Mouse (Mus musculus) G1E (cell line): ENCODE measurements at regions not wholly inside any gene's neighbourhood (a gene's known extent, or its start where the extent isn't known, plus 50 kb on each side); places are given as distances from the start of the nearest gene placed in this dataset.

Experiments
- CTCF ChIP-seq: IDR thresholded peaks from 2 replicates; pipeline ENCODE4 v1.5.1; 2012; ENCODE audit warnings: low read depth, low read length, inconsistent platforms, mixed read lengths
- GATA1 ChIP-seq: IDR thresholded peaks from 2 replicates; pipeline ENCODE4 v1.6.1; 2012; ENCODE audit warnings: borderline replicate concordance, low read length, inconsistent platforms, mixed read lengths
- GATA2 ChIP-seq: IDR thresholded peaks from 2 replicates; pipeline ENCODE4 v1.6.1; 2012; ENCODE audit warnings: low read depth, low read length, inconsistent platforms, borderline replicate concordance
- TAL1 ChIP-seq: conservative IDR thresholded peaks from 2 replicates; pipeline ENCODE4 v1.6.1; 2012; ENCODE audit warnings: low read depth, low read length, inconsistent platforms, mixed read lengths

DNA sequence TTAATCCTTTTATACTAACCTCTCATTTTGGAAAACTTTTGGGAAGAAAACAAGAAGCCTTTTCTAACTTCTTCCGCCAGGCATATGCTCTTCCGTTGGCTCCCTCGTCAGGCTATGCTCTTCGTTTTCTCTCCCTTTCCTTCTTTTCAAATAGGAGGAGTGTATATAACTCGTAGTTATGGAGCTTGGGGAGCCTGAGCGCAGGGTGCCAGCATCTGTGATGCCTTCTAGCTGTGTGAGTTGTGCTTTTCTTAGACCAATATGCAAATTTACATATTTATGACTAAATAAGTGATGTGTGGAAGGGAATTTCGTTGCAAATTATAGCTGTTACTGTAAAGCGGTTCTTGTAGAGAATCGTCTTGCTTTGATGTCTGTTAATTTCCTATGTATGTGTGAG, 874.5 kb downstream of the Slc4a3 start:
- TF ChIP-seq GATA1 (no peak), CTCF (no peak), TAL1 (no peak), GATA2 (no peak)
